Mouse (Mus musculus): ENCODE measurements around the gene C2cd4c. TPM values are rescaled to one million over a fixed set of nuclear protein-coding genes. Genes with fewer than 3 reads are reported as not detected.

Gene C2cd4c
- total and polyA plus RNA-seq, 3 experiments = 0.01 TPM; not detected in 2

GRCm38 (mm10) chr10:79631432-79631831 lies 17.6 kb upstream of the C2cd4c start:
- no peaks in the 10 kb centered on the region for H3K4me1 ChIP-seq (ENCODE audit: control insufficient read depth in 1 of 2, insufficient read depth in 2 of 2, low read length in 2 of 2)
- no peak overlapping the region for H3K9ac ChIP-seq (ENCODE audit: control insufficient read depth, low read depth, low read length, poor library complexity, severe bottlenecking)
- no peaks in the 10 kb centered on the region for H3K9me3 ChIP-seq (replicated peaks; ENCODE audit: insufficient read depth, low read length)
- no peak for DNase-seq (ENCODE audit: low read depth, low spot score)
- H3K27ac ChIP-seq (ENCODE audit: control insufficient read depth, low read depth, low read length) = no peak overlapping the region
- H3K4me3 ChIP-seq (ENCODE audit: control insufficient read depth in 1 of 2, insufficient read depth in 1 of 2, low read depth in 2 of 2, low read length in 2 of 2) = no peak overlapping the region
- H3K79me2 ChIP-seq (ENCODE audit: control insufficient read depth, insufficient read depth, low read length, poor library complexity) = no peaks in the 10 kb centered on the region
- no peaks in the 10 kb centered on the region; a peak in 2 of 4 replicates for H3K27me3 ChIP-seq (ENCODE audit: control insufficient read depth in 1 of 2, insufficient read depth in 2 of 2, low read length in 2 of 2)
- no peaks in the 10 kb centered on the region for H3K36me3 ChIP-seq (ENCODE audit: control insufficient read depth in 1 of 2, insufficient read depth in 2 of 2, low read length in 2 of 2)
- no peak for TF ChIP-seq E2F4 (IDR thresholded peaks at IDR 0.05; ENCODE audit: borderline replicate concordance, low read depth, low read length)

- Histone ChIP-seq H3K4me1 (ENCODE audit: control insufficient read depth in 1 of 2, insufficient read depth in 2 of 2, low read length in 2 of 2) (no peaks in the 10 kb centered on the region), H3K9ac (ENCODE audit: control insufficient read depth, low read depth, low read length, poor library complexity, severe bottlenecking) (no peak overlapping the region), H3K27ac (ENCODE audit: control insufficient read depth, low read depth, low read length) (no peak overlapping the region), H3K79me2 (ENCODE audit: control insufficient read depth, insufficient read depth, low read length, poor library complexity) (no peaks in the 10 kb centered on the region), H3K27me3 (ENCODE audit: control insufficient read depth in 1 of 2, insufficient read depth in 2 of 2, low read length in 2 of 2) (peaks cover 0 to 1% of the 10 kb centered on the region in 2 experiments; a peak in 2 of 4 replicates), H3K36me3 (ENCODE audit: control insufficient read depth in 1 of 2, insufficient read depth in 2 of 2, low read length in 2 of 2) (no peaks in the 10 kb centered on the region), H3K4me3 (ENCODE audit: control insufficient read depth in 1 of 2, insufficient read depth in 1 of 2, low read depth in 2 of 2, low read length in 2 of 2) (no peak overlapping the region), H3K9me3 (replicated peaks; ENCODE audit: insufficient read depth, low read length) (no peaks in the 10 kb centered on the region)
- no peak for DNase-seq (ENCODE audit: low read depth, low spot score)
- TF ChIP-seq MYC (IDR thresholded peaks at IDR 0.05; ENCODE audit: low read depth, low read length) (no peak), TAL1 (IDR thresholded peaks at IDR 0.05; ENCODE audit: low read length) (no peak), USF1 (IDR thresholded peaks at IDR 0.05; ENCODE audit: low read depth, low read length) (no peak), MEF2A (IDR thresholded peaks at IDR 0.05; ENCODE audit: extremely low read depth, insufficient replicate concordance, low read depth, low read length, poor library complexity, severe bottlenecking) (no peak), ZKSCAN1 (IDR thresholded peaks at IDR 0.05; ENCODE audit: low read depth, low read length) (no peak), POLR2AphosphoS2 (IDR thresholded peaks at IDR 0.05; ENCODE audit: low read length) (no peak), CHD1 (IDR thresholded peaks at IDR 0.05; ENCODE audit: low read depth, low read length) (no peak), TBP (IDR thresholded peaks at IDR 0.05; ENCODE audit: low read depth, low read length) (no peak)
These were observed 14.6 kb upstream of the C2cd4c start for GRCm38 (mm10) chr10:79628377-79628776.

DNA sequence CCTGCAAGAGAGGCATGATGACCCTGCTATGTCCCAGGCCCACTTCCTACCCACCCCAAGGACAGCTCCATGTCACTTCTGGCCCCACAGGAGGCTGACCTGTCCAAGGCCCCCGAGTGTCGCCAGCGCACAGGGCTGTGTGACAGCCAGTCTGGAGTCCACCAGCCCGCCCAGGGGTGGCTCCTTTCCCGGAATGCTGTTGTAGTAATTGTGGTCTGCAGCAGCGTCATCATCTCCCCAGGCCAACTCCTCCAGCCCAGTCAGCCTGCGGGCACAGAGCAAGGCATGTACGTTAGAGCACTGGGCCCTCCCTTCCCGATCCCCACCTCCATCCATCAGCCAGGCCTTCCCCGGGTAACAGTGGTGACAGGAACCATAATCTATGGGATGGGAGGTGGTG lies 12.3 kb upstream of the C2cd4c start:
- H3K4me3 ChIP-seq (ENCODE audit: control insufficient read depth in 1 of 2, insufficient read depth in 1 of 2, low read depth in 2 of 2, low read length in 2 of 2) = no peak overlapping the region
- DNase-seq (ENCODE audit: low read depth, low spot score) = no peak
- H3K79me2 ChIP-seq (ENCODE audit: control insufficient read depth, insufficient read depth, low read length, poor library complexity) = no peaks in the 10 kb centered on the region
- peaks cover 0 to 1% of the 10 kb centered on the region in 2 experiments; a peak in 2 of 4 replicates for H3K27me3 ChIP-seq (ENCODE audit: control insufficient read depth in 1 of 2, insufficient read depth in 2 of 2, low read length in 2 of 2)
- H3K4me1 ChIP-seq (ENCODE audit: control insufficient read depth in 1 of 2, insufficient read depth in 2 of 2, low read length in 2 of 2) = no peaks in the 10 kb centered on the region
- TF ChIP-seq HCFC1 (IDR thresholded peaks at IDR 0.05; ENCODE audit: low read depth, low read length) (no peak), ZC3H11A (IDR thresholded peaks at IDR 0.05; ENCODE audit: low read depth, low read length) (no peak), GATA1 (IDR thresholded peaks at IDR 0.05; ENCODE audit: low read depth, low read length) (no peak), ZMIZ1 (IDR thresholded peaks at IDR 0.05; ENCODE audit: low read depth, low read length) (no peak), TBP (IDR thresholded peaks at IDR 0.05; ENCODE audit: low read depth, low read length) (no peak), MYC (IDR thresholded peaks at IDR 0.05; ENCODE audit: low read depth, low read length) (no peak), CHD2 (IDR thresholded peaks at IDR 0.05; ENCODE audit: low read length) (no peak), POLR2A (IDR thresholded peaks at IDR 0.05; ENCODE audit: control insufficient read depth in 1 of 2, insufficient read depth in 1 of 2, low read depth in 1 of 2, low read length in 2 of 2, poor library complexity in 1 of 2) (no peak), SIN3A (IDR thresholded peaks at IDR 0.05; ENCODE audit: low read length) (no peak), CTCF (IDR thresholded peaks at IDR 0.05 in 2 of 3, conservative IDR thresholded peaks at IDR 0.05 in 1 of 3; ENCODE audit: control insufficient read depth in 1 of 3, insufficient read depth in 1 of 3, low read depth in 2 of 3, low read length in 3 of 3, poor library complexity in 1 of 3, severe bottlenecking in 1 of 3) (no peak), E2F4 (IDR thresholded peaks at IDR 0.05; ENCODE audit: borderline replicate concordance, low read depth, low read length) (no peak), MAFK (IDR thresholded peaks at IDR 0.05; ENCODE audit: borderline replicate concordance, low read depth, low read length) (no peak), MEF2A (IDR thresholded peaks at IDR 0.05; ENCODE audit: extremely low read depth, insufficient replicate concordance, low read depth, low read length, poor library complexity, severe bottlenecking) (no peak), TCF12 (IDR thresholded peaks at IDR 0.05; ENCODE audit: low read depth, low read length) (no peak), RCOR1 (IDR thresholded peaks at IDR 0.05; ENCODE audit: low read depth, low read length) (no peak)
- no peak overlapping the region for H3K27ac ChIP-seq (ENCODE audit: control insufficient read depth, low read depth, low read length)
- H3K9ac ChIP-seq (ENCODE audit: control insufficient read depth, low read depth, low read length, poor library complexity, severe bottlenecking) = no peak overlapping the region
- H3K36me3 ChIP-seq (ENCODE audit: control insufficient read depth in 1 of 2, insufficient read depth in 2 of 2, low read length in 2 of 2) = no peaks in the 10 kb centered on the region
- no peaks in the 10 kb centered on the region for H3K9me3 ChIP-seq (replicated peaks; ENCODE audit: insufficient read depth, low read length)
